Mouse (Mus musculus) CD4-positive, CD25-positive, alpha-beta regulatory T cell, adult 9 weeks (primary cell): ENCODE measurements around the gene Olfr133. TPM values are rescaled to one million over a fixed set of nuclear protein-coding genes. Genes with fewer than 3 reads are reported as not detected.

Experiments used
- polyA plus RNA-seq: library from polyadenylated mRNA; unstranded; fragments of 100-300 nt; shearing (Covaris generic); gene quantifications from one replicate; pipeline ENCODE4 v1.2.1, GENCODE M21; 2017

The Olfr133 gene
- not detected for polyA plus RNA-seq

DNA sequence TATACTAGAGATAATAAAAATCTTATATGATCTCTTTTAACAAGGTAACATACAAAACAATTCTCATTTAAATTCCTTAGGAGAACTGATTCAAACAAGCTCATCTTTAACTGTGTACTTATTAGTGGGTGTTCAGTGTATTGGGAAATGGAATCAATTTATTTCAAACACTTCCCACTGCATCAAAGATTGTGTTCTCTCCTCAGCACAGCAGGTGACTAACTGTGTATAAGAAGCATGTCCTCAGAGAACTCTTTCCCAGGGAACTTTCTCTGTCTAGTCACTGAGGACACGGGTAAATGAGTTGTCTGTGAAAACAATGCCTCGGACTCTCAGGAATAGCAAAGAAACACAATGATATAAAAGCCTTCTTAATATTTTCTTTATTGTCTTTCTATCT, at the start of gene Olfr133:
TSS of gene Olfr133 (plus strand) at position 301 of the 400 bp plus-strand sequence.

DNA sequence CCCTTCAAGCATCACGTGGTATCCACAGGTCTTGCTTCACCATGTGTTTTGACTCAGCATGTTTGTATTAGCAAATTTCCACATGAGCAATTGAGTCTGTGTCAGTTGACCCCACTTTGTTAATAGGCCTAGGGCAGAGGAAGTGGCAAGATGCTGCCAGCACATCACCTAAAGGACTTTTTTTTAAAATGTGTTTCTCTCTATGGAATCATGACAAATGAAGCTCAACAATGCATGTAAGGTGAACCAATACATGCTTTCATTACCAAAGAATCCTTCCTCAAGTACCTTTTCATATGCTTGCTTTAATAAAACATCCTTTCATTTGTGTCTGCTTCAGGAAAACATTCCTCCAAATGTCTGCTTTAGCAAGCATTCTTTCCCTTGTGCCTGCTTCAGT, 10.7 kb upstream of the Olfr133 start, which contains the start of gene Olfr132:
TSS of gene Olfr132 (minus strand) at position 101 of the 400 bp plus-strand sequence.

DNA sequence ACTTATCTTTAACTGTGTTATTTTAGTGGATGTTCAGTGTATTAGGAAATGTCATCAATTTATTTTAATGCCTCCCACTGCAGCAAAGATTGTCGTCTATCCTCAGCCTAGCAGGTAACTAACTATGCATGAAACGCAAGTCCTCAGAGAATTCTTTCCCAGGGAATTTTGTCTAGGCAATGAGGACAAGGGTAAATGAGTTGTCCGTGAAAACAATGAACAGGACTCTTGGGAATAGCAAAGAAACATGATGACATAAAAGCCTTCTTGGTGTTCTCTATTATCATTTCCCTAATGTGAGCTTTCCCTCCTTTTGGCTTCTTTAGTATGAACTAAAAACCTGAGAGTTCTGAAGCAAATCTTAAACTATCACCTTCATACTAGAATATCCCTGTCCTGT, 26.0 kb downstream of the Olfr133 start, which contains the start of gene Olfr134:
TSS of gene Olfr134 (plus strand) at position 301 of the 400 bp plus-strand sequence.

Other genes starting within 250 kb of the Olfr133 start
- not detected for gene Olfr127, start 244.8 kb upstream of the Olfr133 start, polyA plus RNA-seq
- gene Olfr128, start 224.7 kb upstream of the Olfr133 start, polyA plus RNA-seq, result not detected
- not detected for gene Olfr761, start 192.2 kb upstream of the Olfr133 start, polyA plus RNA-seq
- not detected for gene Olfr129, start 85.2 kb upstream of the Olfr133 start, polyA plus RNA-seq
- not detected for gene Olfr130, start 81.4 kb upstream of the Olfr133 start, polyA plus RNA-seq
- not detected for gene Olfr131, start 56.6 kb upstream of the Olfr133 start, polyA plus RNA-seq
- not detected for gene Olfr132, start 10.8 kb upstream of the Olfr133 start, polyA plus RNA-seq
- not detected for gene Olfr134, start 26.1 kb downstream of the Olfr133 start, polyA plus RNA-seq
- not detected for gene Olfr135, start 59.1 kb downstream of the Olfr133 start, polyA plus RNA-seq
- not detected for gene Olfr138, start 115.8 kb downstream of the Olfr133 start, polyA plus RNA-seq
- gene Olfr137, start 162.3 kb downstream of the Olfr133 start, polyA plus RNA-seq, result not detected
- gene Olfr136, start 184.6 kb downstream of the Olfr133 start, polyA plus RNA-seq, result not detected